Mouse (Mus musculus): ENCODE data around the gene Rps26.

DNA sequence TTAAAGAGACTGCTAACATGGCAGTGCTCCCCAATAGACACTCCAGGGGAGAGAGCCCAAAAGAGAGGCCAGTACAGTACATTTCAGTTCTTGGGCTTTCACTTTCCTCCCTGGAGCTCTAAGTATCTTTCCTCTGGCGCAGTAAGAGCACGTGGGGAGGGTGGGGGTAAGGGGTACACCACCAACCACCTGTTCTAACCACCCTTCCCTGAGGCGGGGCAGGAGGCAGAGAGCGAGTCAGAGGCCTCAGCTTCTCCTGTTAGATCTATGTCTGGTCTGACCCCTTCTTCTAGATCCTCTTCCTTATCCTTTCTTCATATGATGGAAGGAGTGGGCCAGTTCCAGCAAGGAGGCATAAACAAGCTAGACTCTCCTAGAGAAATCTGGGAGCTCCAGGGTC, 39.4 kb downstream of the Rps26 start:
- TF ChIP-seq CTCF (IDR thresholded peaks at IDR 0.05; ENCODE audit: control insufficient read depth, insufficient read depth, low read length): no peak
- TF ChIP-seq POLR2A (IDR thresholded peaks at IDR 0.05; ENCODE audit: borderline replicate concordance, control insufficient read depth, low read depth, low read length): no peak
